Mouse (Mus musculus) midbrain, embryonic 16.5 days (tissue): Measurements from ENCODE around the gene Slc34a2. TPM values are rescaled to one million over a fixed set of nuclear protein-coding genes. Genes with fewer than 3 reads are reported as not detected.

Source experiments
- ATAC-seq: fragments of 200-750 bp; cut with Nextera tagmentation; 2 replicates; pipeline ENCODE4 v1.8.0; 2017; ENCODE audit warnings: moderate TSS enrichment
- H3K27ac ChIP-seq: fragments of 300-500 bp; sonication (generic); 2 replicates; pipeline ENCODE4 v1.5.1; 2014; ENCODE audit warnings: mild to moderate bottlenecking, low read length, mixed read lengths
- H3K27me3 ChIP-seq: fragments of 300-500 bp; sonication (generic); 2 replicates; pipeline ENCODE4 v1.6.1; 2014; ENCODE audit warnings: low read depth, low read length, mixed read lengths; ENCODE audit not compliant: control insufficient read depth, insufficient read depth
- H3K36me3 ChIP-seq: fragments of 300-500 bp; sonication (generic); 2 replicates; pipeline ENCODE4 v1.6.1; 2014; ENCODE audit warnings: mild to moderate bottlenecking, low read length, moderate library complexity, mixed read lengths; ENCODE audit not compliant: control insufficient read depth, insufficient read depth
- H3K4me1 ChIP-seq: fragments of 300-500 bp; sonication (generic); 2 replicates; pipeline ENCODE4 v1.6.1; 2014; ENCODE audit warnings: mild to moderate bottlenecking, low read length, mixed read lengths; ENCODE audit not compliant: control insufficient read depth, insufficient read depth
- H3K4me2 ChIP-seq: fragments of 300-500 bp; sonication (generic); 2 replicates; pipeline ENCODE4 v1.6.1; 2014; ENCODE audit warnings: mild to moderate bottlenecking, low read length, mixed read lengths
- H3K4me3 ChIP-seq: fragments of 300-500 bp; sonication (generic); 2 replicates; pipeline ENCODE4 v1.5.1; 2014; ENCODE audit warnings: low read depth, mild to moderate bottlenecking, low read length, moderate library complexity, mixed read lengths
- H3K9ac ChIP-seq: fragments of 300-500 bp; sonication (generic); 2 replicates; pipeline ENCODE4 v1.6.1; 2014; ENCODE audit warnings: low read depth, low read length, mixed read lengths
- H3K9me3 ChIP-seq: fragments of 300-500 bp; sonication (generic); replicated peaks from 2 replicates; pipeline ENCODE4 v1.6.1; 2014; ENCODE audit warnings: mild to moderate bottlenecking, low read length, mixed read lengths; ENCODE audit not compliant: control insufficient read depth, poor library complexity, severe bottlenecking
- WGBS: fragments of 180-500 bp; shearing (Covaris S2); extraction: QIAGEN DNeasy Blood & Tissue Kit; methylation state at CpG from one replicate; pipeline ENCODE4 v1.1.7; 2014; 5-methylcytosine and 5-hydroxymethylcytosine counted together
- polyA plus RNA-seq: library from polyadenylated mRNA; unstranded; fragments of >200 nt; fragmentation: Nextera tagmentation; extraction: Ambion mirVana; gene quantifications from 2 replicates; pipeline ENCODE4 v1.2.1, GENCODE M21; 2015

The Slc34a2 gene
- polyA plus RNA-seq, 1 experiment from 2014 or later, result 0.15 TPM

- 61% methylated on average over 5 of the region's 5 CpGs for WGBS
- Histone ChIP-seq H3K9me3 (no peaks in the 10 kb centered on the region), H3K4me2 (no peak overlapping the region), H3K4me3 (no peak overlapping the region), H3K36me3 (no peaks in the 10 kb centered on the region), H3K4me1 (no peaks in the 10 kb centered on the region), H3K27ac (no peak overlapping the region), H3K9ac (no peak overlapping the region), H3K27me3 (no peaks in the 10 kb centered on the region)
- peak; percentile 5; the same call in 1 of the 2 replicates for ATAC-seq
These were observed 21.3 kb upstream of the Slc34a2 start for GRCm38 (mm10) chr5:53016606-53017005.

GRCm38 (mm10) chr5:53018316-53018715, 19.6 kb upstream of the Slc34a2 start:
- Histone ChIP-seq H3K4me1 (no peaks in the 10 kb centered on the region), H3K4me3 (no peak overlapping the region), H3K4me2 (no peak overlapping the region), H3K9ac (no peak overlapping the region), H3K9me3 (no peaks in the 10 kb centered on the region), H3K36me3 (no peaks in the 10 kb centered on the region), H3K27ac (no peak overlapping the region), H3K27me3 (no peaks in the 10 kb centered on the region)
- WGBS, result 85% methylated on average over 4 of the region's 4 CpGs
- no peak for ATAC-seq

- no peak overlapping the region for H3K9ac ChIP-seq
- no peak for ATAC-seq
- no peak overlapping the region for H3K4me3 ChIP-seq
- no peak overlapping the region for H3K4me2 ChIP-seq
- 29% methylated on average over 2 of the region's 2 CpGs for WGBS
- H3K27me3 ChIP-seq, result no peaks in the 10 kb centered on the region
- H3K4me1 ChIP-seq, result no peaks in the 10 kb centered on the region
- H3K27ac ChIP-seq, result no peak overlapping the region
- H3K36me3 ChIP-seq, result no peaks in the 10 kb centered on the region
- H3K9me3 ChIP-seq, result no peaks in the 10 kb centered on the region
These were observed 14.4 kb upstream of the Slc34a2 start for GRCm38 (mm10) chr5:53023432-53023831.

- no peak overlapping the region for H3K27ac ChIP-seq
- no peaks in the 10 kb centered on the region for H3K9me3 ChIP-seq
- no peaks in the 10 kb centered on the region for H3K36me3 ChIP-seq
- no peak overlapping the region for H3K9ac ChIP-seq
- H3K27me3 ChIP-seq, result no peaks in the 10 kb centered on the region
- no peak overlapping the region for H3K4me3 ChIP-seq
- ATAC-seq, result no peak
- H3K4me1 ChIP-seq, result no peaks in the 10 kb centered on the region
- H3K4me2 ChIP-seq, result no peak overlapping the region
- 24% methylated on average over 5 of the region's 5 CpGs for WGBS
These were observed 14.0 kb upstream of the Slc34a2 start for GRCm38 (mm10) chr5:53023901-53024300.

GRCm38 (mm10) chr5:53025276-53025973, 12.5 kb upstream of the Slc34a2 start:
- Histone ChIP-seq H3K4me2 (no peak overlapping the region), H3K4me3 (no peak overlapping the region), H3K27me3 (no peaks in the 10 kb centered on the region), H3K4me1 (no peaks in the 10 kb centered on the region), H3K9ac (no peak overlapping the region), H3K27ac (no peak overlapping the region), H3K36me3 (no peaks in the 10 kb centered on the region), H3K9me3 (no peaks in the 10 kb centered on the region)
- ATAC-seq, result no peak
- 88% methylated on average over 8 of the region's 8 CpGs for WGBS

GRCm38 (mm10) chr5:53031346-53031745, 6.5 kb upstream of the Slc34a2 start:
- no peaks in the 10 kb centered on the region for H3K4me1 ChIP-seq
- H3K27ac ChIP-seq, result no peak overlapping the region
- no peaks in the 10 kb centered on the region for H3K9me3 ChIP-seq
- no peaks in the 10 kb centered on the region for H3K36me3 ChIP-seq
- no peak overlapping the region for H3K9ac ChIP-seq
- H3K4me3 ChIP-seq, result no peak overlapping the region
- no peak for ATAC-seq
- H3K27me3 ChIP-seq, result no peaks in the 10 kb centered on the region
- no peak overlapping the region for H3K4me2 ChIP-seq
- WGBS, result 84% methylated on average over 1 of the region's 1 CpGs

- WGBS, result 40% methylated on average over 5 of the region's 5 CpGs
- Histone ChIP-seq H3K4me3 (no peak overlapping the region), H3K27me3 (no peaks in the 10 kb centered on the region), H3K4me2 (no peak overlapping the region), H3K36me3 (no peaks in the 10 kb centered on the region), H3K9ac (no peak overlapping the region), H3K9me3 (no peaks in the 10 kb centered on the region), H3K4me1 (no peaks in the 10 kb centered on the region), H3K27ac (no peak overlapping the region)
- ATAC-seq, result 0 out of 2 replicates have a peak, but pooled peaks have one; percentile 21
These were observed 4.3 kb downstream of the Slc34a2 start for GRCm38 (mm10) chr5:53042034-53042748.

GRCm38 (mm10) chr5:53042771-53043371, 5.0 kb downstream of the Slc34a2 start:
- Histone ChIP-seq H3K4me2 (no peak overlapping the region), H3K27ac (no peak overlapping the region), H3K36me3 (no peaks in the 10 kb centered on the region), H3K27me3 (peaks cover 2% of the 10 kb centered on the region; the same call in 1 of the 2 replicates), H3K4me1 (no peaks in the 10 kb centered on the region), H3K4me3 (no peak overlapping the region), H3K9me3 (no peaks in the 10 kb centered on the region), H3K9ac (no peak overlapping the region)
- 91% methylated on average over 8 of the region's 8 CpGs for WGBS
- no peak for ATAC-seq

GRCm38 (mm10) chr5:53043716-53044115, 5.8 kb downstream of the Slc34a2 start:
- WGBS, result 67% methylated on average over 1 of the region's 1 CpGs
- H3K36me3 ChIP-seq, result no peaks in the 10 kb centered on the region
- no peak overlapping the region for H3K9ac ChIP-seq
- H3K4me1 ChIP-seq, result peaks cover under 1% of the 10 kb centered on the region; the same call in 1 of the 2 replicates
- no peak overlapping the region for H3K4me3 ChIP-seq
- H3K4me2 ChIP-seq, result no peak overlapping the region
- ATAC-seq, result no peak
- peaks cover 6% of the 10 kb centered on the region for H3K27me3 ChIP-seq
- H3K27ac ChIP-seq, result no peak overlapping the region
- no peaks in the 10 kb centered on the region for H3K9me3 ChIP-seq
